10 mouse cellular contexts compared by ENCODE assay signal in genomic region chr5:147620178-147620577, GRCm38 (mm10).
DNase-seq lines count a peak whose midpoint lies in the region; ATAC-seq lines count a peak whose summit lies in the region.
"Had no signal": no experiment of that assay in that cellular context is flagged by ENCODE, and none has a peak within 500 bp of the region (broad histone marks: within the 10 kb centered on the region; RNA-seq: fewer than 3 reads in every experiment).

No protein-coding gene starts in this region.

- H3K27ac ChIP-seq in lung, embryonic 15.5 days = peak overlapping the region; percentile 50
- H3K27ac ChIP-seq in liver, embryonic 11.5 days (ENCODE audit: low read depth, low read length) = no peak overlapping the region
- H3K27ac ChIP-seq: midbrain, embryonic 12.5 days had no signal

- no peaks in the 10 kb centered on the region for H3K9me3 ChIP-seq in lung, embryonic 15.5 days
- no peaks in the 10 kb centered on the region for H3K9me3 ChIP-seq in liver, embryonic 11.5 days (ENCODE audit: control insufficient read depth, low read length)

- intact Hi-C loops in gastrocnemius, postnatal 36 days (cut with DNase I) = no loop called here

- peak; percentile 75; the same call in 1 of the 2 replicates for ATAC-seq in lung, embryonic 15.5 days (ENCODE audit: borderline replicate concordance, extremely low read depth, low FRiP score, low TSS enrichment)
- no peak for ATAC-seq in liver, embryonic 11.5 days (replicated peaks; ENCODE audit: low FRiP score)
- ATAC-seq: activated CD4-positive, CD25-positive, alpha-beta regulatory T cell, adult 4 months had no signal

- DNase-seq in embryo, embryonic 10 days (ENCODE audit: low spot score) = peak; percentile 64
- DNase-seq in embryo, embryonic 9.5 days (ENCODE audit: extremely low spot score) = no peak
- DNase-seq in 3134 (ENCODE audit: extremely low read depth, insufficient read length, low spot score) = peak; percentile 65
- peak; percentile 54 for DNase-seq in forelimb bud, embryonic 11.5 days (ENCODE audit: low read depth, low spot score)
- DNase-seq in thymus, postnatal 4 days = no peak
- no peak for DNase-seq in liver, embryonic 11.5 days (ENCODE audit: low spot score)
- DNase-seq in gastrocnemius, postnatal 36 days = no peak

- H3K9ac ChIP-seq in lung, embryonic 15.5 days = no peak overlapping the region
- no peak overlapping the region for H3K9ac ChIP-seq in liver, embryonic 11.5 days (ENCODE audit: low read depth, low read length)
- H3K9ac ChIP-seq: midbrain, embryonic 12.5 days had no signal

- WGBS in lung, embryonic 15.5 days = 0% methylated on average over 2 of the region's 2 CpGs
- WGBS in liver, embryonic 11.5 days = 22% methylated on average over 2 of the region's 2 CpGs

- no peak overlapping the region for H3K4me3 ChIP-seq in lung, embryonic 15.5 days
- no peak overlapping the region for H3K4me3 ChIP-seq in liver, embryonic 11.5 days (ENCODE audit: low read depth, low read length)
- H3K4me3 ChIP-seq: midbrain, embryonic 12.5 days had no signal

- peaks cover 5% of the 10 kb centered on the region; the same call in 1 of the 2 replicates for H3K4me1 ChIP-seq in lung, embryonic 15.5 days
- no peaks in the 10 kb centered on the region for H3K4me1 ChIP-seq in liver, embryonic 11.5 days (replicated peaks; ENCODE audit: control insufficient read depth, insufficient read depth, low read length)
- H3K4me1 ChIP-seq: midbrain, embryonic 12.5 days had no signal

- no peaks in the 10 kb centered on the region for H3K36me3 ChIP-seq in lung, embryonic 15.5 days
- H3K36me3 ChIP-seq in liver, embryonic 11.5 days (ENCODE audit: control insufficient read depth, insufficient read depth, low read length) = no peaks in the 10 kb centered on the region
- H3K36me3 ChIP-seq: midbrain, embryonic 12.5 days had no signal

- peak overlapping the region; percentile 10; the same call in 1 of the 2 replicates for H3K4me2 ChIP-seq in lung, embryonic 15.5 days
- H3K4me2 ChIP-seq in liver, embryonic 11.5 days = no peak overlapping the region
- H3K4me2 ChIP-seq: midbrain, embryonic 12.5 days had no signal

- H3K27me3 ChIP-seq in lung, embryonic 15.5 days = no peaks in the 10 kb centered on the region
- H3K27me3 ChIP-seq in liver, embryonic 11.5 days (replicated peaks; ENCODE audit: control insufficient read depth, insufficient read depth, low read length) = no peaks in the 10 kb centered on the region
- H3K27me3 ChIP-seq: midbrain, embryonic 12.5 days had no signal

Comparison
In these comparisons a context has a peak if more than half of its experiments do, and no peak if none do; other contexts are left out.
1. DNase-seq: peak in embryo, embryonic 10 days (single experiment), 3134 (single experiment) and forelimb bud, embryonic 11.5 days (single experiment); none in embryo, embryonic 9.5 days (single experiment), thymus, postnatal 4 days (single experiment), liver, embryonic 11.5 days (single experiment) and gastrocnemius, postnatal 36 days (0 of 2).